Mouse (Mus musculus) lung, adult 2 months (tissue): ENCODE results near the gene Kdm5b.

Source experiments
- CTCF ChIP-seq: fragments of 200-500 bp; IDR thresholded peaks from 2 replicates; pipeline ENCODE4 v1.5.1; 2011; ENCODE audit warnings: mild to moderate bottlenecking, low read length, control low read depth; ENCODE audit not compliant: insufficient read depth
- POLR2A ChIP-seq: fragments of 200-500 bp; IDR thresholded peaks from 2 replicates; pipeline ENCODE4 v1.6.1; 2011; ENCODE audit warnings: low read depth, mild to moderate bottlenecking, control low read depth, low read length, borderline replicate concordance; ENCODE audit errors: extremely low read depth

- TF ChIP-seq CTCF: no peak
- TF ChIP-seq POLR2A: peak; percentile 83; the same call in 1 of the 2 replicates
Observed at GRCm38 (mm10) chr1:134556671-134557218, 3.2 kb upstream of the Kdm5b start.
